Mouse (Mus musculus): ENCODE measurements at regions not wholly inside any gene's neighbourhood (a gene's known extent, or its start where the extent isn't known, plus 50 kb on each side); places are given as distances from the start of the nearest gene placed in this dataset.
A peak's percentile ranks its signal among the peaks of the same experiment; 100 is the strongest.

DNA sequence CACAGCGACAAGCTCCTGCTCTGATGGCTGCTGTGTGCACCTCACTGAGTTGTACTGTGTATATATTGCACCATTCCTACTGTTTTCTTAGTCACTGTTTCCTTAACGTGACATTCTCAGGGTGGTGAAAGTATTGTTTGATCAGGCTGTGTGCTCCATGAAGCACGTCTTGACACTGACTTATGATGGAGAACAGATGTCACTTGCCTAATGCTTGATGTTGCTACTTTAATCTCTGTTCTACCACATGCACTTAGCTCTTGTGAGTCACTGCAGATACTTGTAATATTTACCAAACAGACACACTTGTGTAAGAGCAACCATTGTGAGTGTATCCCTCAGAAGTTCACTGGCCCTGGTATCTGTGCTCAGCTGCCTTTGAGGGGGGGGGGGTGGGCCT lies 870.0 kb downstream of the Epha4 start:
- H3K4me3 ChIP-seq (replicated peaks; ENCODE audit: extremely low read depth, low read depth, low read length) = no peak overlapping the region
- WGBS = 32% methylated on average over 3 of the region's 3 CpGs
- TF ChIP-seq POLR2A (IDR thresholded peaks at IDR 0.05; ENCODE audit: borderline replicate concordance, extremely low read depth, low read depth, low read length) (no peak), CTCF (IDR thresholded peaks at IDR 0.05; ENCODE audit: insufficient read depth, low read length) (no peak)
- no peak for DNase-seq
- no peaks in the 10 kb centered on the region for H3K4me1 ChIP-seq (ENCODE audit: control insufficient read depth, insufficient read depth, low read length)

DNA sequence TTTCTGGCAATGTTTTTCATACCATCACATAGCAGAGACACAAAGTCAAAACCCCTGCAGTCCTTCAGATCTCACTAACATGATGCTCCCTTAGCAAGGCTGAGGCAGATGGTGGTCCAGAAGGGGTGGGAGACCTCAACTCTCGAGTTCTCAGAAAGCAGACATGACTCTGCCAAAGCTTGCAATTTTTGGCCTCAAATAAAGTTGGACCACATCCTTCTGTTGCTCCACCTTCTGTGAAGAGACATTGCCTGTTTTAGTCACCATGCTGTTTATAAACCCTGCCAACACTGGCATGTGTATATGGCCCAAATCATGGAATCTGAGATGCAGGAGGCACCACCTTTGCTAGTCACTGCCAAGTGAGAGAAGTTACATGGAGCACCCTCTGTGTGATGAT lies 860.1 kb downstream of the Epha4 start:
- H3K4me1 ChIP-seq (ENCODE audit: control insufficient read depth, insufficient read depth, low read length) = no peaks in the 10 kb centered on the region
- 32% methylated on average over 1 of the region's 1 CpGs for WGBS
- no peak overlapping the region for H3K4me3 ChIP-seq (replicated peaks; ENCODE audit: extremely low read depth, low read depth, low read length)
- no peak for DNase-seq
- TF ChIP-seq POLR2A (IDR thresholded peaks at IDR 0.05; ENCODE audit: borderline replicate concordance, extremely low read depth, low read depth, low read length) (no peak), CTCF (IDR thresholded peaks at IDR 0.05; ENCODE audit: insufficient read depth, low read length) (no peak)

DNA sequence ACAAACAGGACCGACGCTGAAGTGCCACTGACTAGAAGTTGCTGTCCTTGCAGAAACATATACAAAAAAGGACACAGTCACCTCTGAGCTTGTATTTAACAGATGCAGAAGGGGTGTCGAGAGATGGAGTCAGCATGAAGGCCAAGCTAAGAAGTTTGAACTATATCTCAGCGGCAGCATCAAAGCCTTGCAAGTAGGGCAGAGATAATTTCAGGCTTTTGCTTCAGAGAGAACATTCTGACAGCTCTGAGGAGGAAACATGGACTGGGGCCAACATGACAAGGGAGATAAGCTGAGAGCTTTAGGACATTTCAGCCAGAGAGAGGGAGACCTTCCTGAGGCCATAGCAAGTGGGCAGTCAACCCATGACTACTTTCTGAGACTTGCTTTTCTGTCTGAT lies 856.7 kb downstream of the Epha4 start:
- Histone ChIP-seq H3K4me1 (ENCODE audit: control insufficient read depth, insufficient read depth, low read length) (no peaks in the 10 kb centered on the region), H3K4me3 (replicated peaks; ENCODE audit: extremely low read depth, low read depth, low read length) (no peak overlapping the region)
- DNase-seq = no peak
- no peak for TF ChIP-seq CTCF (IDR thresholded peaks at IDR 0.05; ENCODE audit: insufficient read depth, low read length)
- WGBS = 52% methylated on average over 4 of the region's 4 CpGs

DNA sequence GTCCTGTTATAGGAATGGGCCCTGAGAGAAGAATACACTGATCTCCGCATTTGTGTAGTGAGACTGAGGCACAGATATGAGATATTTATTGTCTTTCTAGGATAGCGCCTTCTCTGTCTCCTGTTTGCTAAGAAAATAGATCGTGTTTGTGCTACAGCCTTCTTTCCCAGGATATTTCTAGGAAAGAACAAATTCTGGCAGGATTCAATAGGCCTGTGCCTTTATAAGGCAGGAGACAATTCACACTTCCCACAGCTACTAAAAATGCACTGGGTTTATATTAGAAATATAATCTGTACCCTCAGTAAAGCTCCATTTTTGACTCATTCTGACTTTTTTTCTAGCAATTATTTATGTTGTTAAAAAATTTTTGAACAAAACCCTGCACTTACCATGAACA lies 854.7 kb downstream of the Epha4 start:
- TF ChIP-seq CTCF (IDR thresholded peaks at IDR 0.05; ENCODE audit: insufficient read depth, low read length) (no peak), POLR2A (IDR thresholded peaks at IDR 0.05; ENCODE audit: borderline replicate concordance, extremely low read depth, low read depth, low read length) (no peak)
- Histone ChIP-seq H3K4me3 (replicated peaks; ENCODE audit: extremely low read depth, low read depth, low read length) (no peak overlapping the region), H3K4me1 (ENCODE audit: control insufficient read depth, insufficient read depth, low read length) (no peaks in the 10 kb centered on the region)
- 83% methylated on average over 3 of the region's 3 CpGs for WGBS
- no peak for DNase-seq

DNA sequence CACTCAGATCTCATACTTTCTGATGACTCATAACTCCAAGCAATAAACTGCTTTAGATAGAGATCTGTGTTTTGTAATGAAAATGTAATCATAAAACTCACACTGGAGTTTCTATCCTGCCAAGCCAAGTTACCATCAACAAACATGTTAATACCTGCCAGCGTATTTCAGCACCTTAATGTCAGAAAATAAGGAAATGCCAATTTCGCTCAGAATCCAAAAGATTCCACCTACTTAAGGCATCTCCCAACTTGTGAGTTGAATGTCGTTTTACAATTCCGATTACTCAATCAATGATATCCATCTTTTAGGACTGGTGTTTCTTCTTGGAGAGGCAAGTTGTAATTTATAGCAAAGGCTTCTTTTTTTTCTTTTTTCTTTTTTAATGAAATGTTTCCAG lies 850.5 kb downstream of the Epha4 start:
- Histone ChIP-seq H3K4me1 (ENCODE audit: control insufficient read depth, insufficient read depth, low read length) (no peaks in the 10 kb centered on the region), H3K4me3 (replicated peaks; ENCODE audit: extremely low read depth, low read depth, low read length) (no peak overlapping the region)
- no peak for TF ChIP-seq POLR2A (IDR thresholded peaks at IDR 0.05; ENCODE audit: borderline replicate concordance, extremely low read depth, low read depth, low read length)
- TF ChIP-seq CTCF (IDR thresholded peaks at IDR 0.05; ENCODE audit: insufficient read depth, low read length) = no peak
- no peak for DNase-seq
- WGBS = 75% methylated on average over 4 of the region's 4 CpGs

DNA sequence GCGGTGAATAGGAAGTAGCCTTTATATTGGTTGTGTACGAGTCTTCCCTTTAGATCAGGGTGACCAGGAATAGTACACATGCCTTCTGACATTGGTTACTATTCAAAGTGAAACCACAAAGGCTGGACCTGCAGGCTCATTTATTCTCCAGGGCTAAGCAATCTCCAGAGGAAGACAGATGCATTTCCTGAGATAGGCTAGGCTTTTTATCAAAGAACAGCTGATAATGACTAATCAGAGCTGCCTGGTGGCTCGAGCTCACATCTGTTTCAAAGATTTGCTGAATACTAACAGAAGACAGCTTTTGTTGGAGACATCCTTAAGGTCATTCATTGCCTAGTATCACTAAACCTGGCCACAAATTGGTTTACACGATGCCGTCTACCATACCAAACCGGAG lies 838.1 kb downstream of the Epha4 start:
- TF ChIP-seq POLR2A (IDR thresholded peaks at IDR 0.05; ENCODE audit: borderline replicate concordance, extremely low read depth, low read depth, low read length) (no peak), CTCF (IDR thresholded peaks at IDR 0.05; ENCODE audit: insufficient read depth, low read length) (no peak)
- 53% methylated on average over 6 of the region's 6 CpGs for WGBS
- no peaks in the 10 kb centered on the region for H3K4me1 ChIP-seq (ENCODE audit: control insufficient read depth, insufficient read depth, low read length)
- DNase-seq = no peak
- H3K4me3 ChIP-seq (replicated peaks; ENCODE audit: extremely low read depth, low read depth, low read length) = no peak overlapping the region

DNA sequence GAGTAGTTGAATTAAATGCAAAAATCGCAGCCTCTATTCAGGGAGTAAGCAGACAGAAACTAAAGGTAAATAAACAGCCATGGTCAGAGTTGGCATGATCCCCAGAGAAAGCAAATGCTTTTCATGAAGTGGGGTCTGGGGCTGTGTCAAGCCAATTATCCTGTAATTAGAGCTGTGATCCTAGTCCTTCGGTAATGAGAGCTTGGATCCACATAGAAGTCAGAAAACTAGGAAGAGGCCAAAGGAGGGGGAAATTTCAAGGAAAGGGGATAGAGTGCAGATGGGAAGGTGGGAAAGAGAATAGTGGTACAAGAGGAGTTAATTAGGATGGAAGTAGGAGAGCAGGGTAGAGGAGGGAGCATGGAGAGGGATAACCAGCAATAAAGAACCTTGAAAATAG lies 809.3 kb downstream of the Epha4 start:
- TF ChIP-seq CTCF (IDR thresholded peaks at IDR 0.05; ENCODE audit: insufficient read depth, low read length) = no peak
- no peak for TF ChIP-seq POLR2A (IDR thresholded peaks at IDR 0.05; ENCODE audit: borderline replicate concordance, extremely low read depth, low read depth, low read length)
- WGBS = 76% methylated on average over 2 of the region's 2 CpGs

DNA sequence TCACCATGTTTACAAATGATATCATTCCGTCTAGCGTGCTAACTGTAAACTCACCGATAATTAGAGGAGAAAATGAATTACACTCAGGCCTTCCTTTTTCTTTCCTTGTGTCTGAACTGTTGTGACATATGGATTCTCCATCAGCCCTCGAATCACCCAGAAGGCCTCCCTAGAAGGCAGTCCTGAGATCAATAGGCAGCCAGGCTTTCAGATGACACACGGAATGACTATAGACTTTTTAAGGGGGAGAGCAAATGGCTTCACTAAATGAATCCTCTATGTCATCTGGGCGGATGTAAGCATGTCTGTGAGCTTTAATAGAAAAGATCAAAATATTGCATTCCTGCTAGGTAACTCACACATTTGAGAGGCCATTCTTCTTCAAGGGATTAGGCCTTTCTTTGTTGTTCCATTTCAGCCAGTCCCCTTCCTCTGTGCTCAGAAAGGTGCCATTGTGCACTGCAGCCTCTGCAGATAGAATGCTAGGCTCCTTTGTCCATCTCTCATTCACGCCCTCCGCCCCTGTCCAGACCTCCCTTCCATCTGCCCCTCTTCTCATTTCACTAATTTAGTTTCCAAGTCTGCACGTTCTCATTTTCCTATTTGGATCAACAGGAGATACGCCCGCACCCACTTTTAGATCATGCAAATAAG lies 797.1 kb downstream of the Epha4 start:
- Histone ChIP-seq H3K4me3 (replicated peaks; ENCODE audit: extremely low read depth, low read depth, low read length) (no peak overlapping the region), H3K4me1 (ENCODE audit: control insufficient read depth, insufficient read depth, low read length) (no peaks in the 10 kb centered on the region)
- no peak for DNase-seq
- TF ChIP-seq POLR2A (IDR thresholded peaks at IDR 0.05; ENCODE audit: borderline replicate concordance, extremely low read depth, low read depth, low read length) (no peak), CTCF (IDR thresholded peaks at IDR 0.05; ENCODE audit: insufficient read depth, low read length) (no peak)
- WGBS = 74% methylated on average over 11 of the region's 11 CpGs

More for the DNA sequence above, 809.3 kb downstream of the Epha4 start:
- H3K4me3 ChIP-seq (replicated peaks; ENCODE audit: extremely low read depth, low read depth, low read length) = no peak overlapping the region
- no peak for DNase-seq
- no peaks in the 10 kb centered on the region for H3K4me1 ChIP-seq (ENCODE audit: control insufficient read depth, insufficient read depth, low read length)

DNA sequence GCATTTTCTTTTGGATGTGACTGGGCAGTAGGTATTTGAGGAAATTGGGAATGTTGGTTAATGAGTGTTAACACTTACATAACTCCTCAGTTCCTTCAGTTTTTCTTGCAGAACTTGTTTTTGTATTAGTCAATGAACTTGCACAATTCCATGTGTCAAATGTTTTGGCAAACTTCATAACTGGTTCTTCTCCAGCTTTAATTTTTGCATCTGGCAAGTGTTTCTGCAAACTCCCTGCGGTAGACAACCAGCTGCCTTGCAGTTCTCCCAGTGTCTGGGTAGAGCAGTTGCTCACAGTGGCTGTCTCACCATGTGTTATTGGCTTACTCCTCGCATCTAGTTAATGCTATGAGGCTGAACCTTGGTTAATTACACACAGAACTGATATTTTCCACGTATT lies 790.4 kb downstream of the Epha4 start:
- peak; percentile 5 for DNase-seq
- Histone ChIP-seq H3K4me1 (ENCODE audit: control insufficient read depth, insufficient read depth, low read length) (no peaks in the 10 kb centered on the region), H3K4me3 (replicated peaks; ENCODE audit: extremely low read depth, low read depth, low read length) (no peak overlapping the region)
- 38% methylated on average over 3 of the region's 3 CpGs for WGBS
- no peak for TF ChIP-seq CTCF (IDR thresholded peaks at IDR 0.05; ENCODE audit: insufficient read depth, low read length)
- TF ChIP-seq POLR2A (IDR thresholded peaks at IDR 0.05; ENCODE audit: borderline replicate concordance, extremely low read depth, low read depth, low read length) = no peak

DNA sequence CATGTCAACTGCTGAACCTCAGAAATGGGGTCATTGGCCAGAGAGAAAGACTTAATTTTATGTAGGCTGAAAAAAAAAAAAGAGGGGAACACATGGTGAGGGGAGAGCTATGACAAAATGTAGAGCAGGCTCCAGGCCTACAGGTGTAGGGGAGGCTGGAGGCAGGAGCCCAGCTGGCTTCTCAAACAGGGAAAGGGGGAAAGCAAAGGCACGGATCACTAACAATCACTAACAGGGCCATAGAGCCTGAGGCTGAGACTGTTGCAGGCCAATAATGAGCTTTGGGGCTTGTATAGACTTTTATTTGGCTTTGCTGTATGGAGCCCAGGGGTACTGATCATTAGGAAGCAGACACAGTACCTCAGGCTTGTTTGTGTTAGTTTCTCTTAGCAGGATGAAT lies 777.9 kb downstream of the Epha4 start:
- TF ChIP-seq POLR2A (IDR thresholded peaks at IDR 0.05; ENCODE audit: borderline replicate concordance, extremely low read depth, low read depth, low read length) (no peak), CTCF (IDR thresholded peaks at IDR 0.05; ENCODE audit: insufficient read depth, low read length) (no peak)
- H3K4me3 ChIP-seq (replicated peaks; ENCODE audit: extremely low read depth, low read depth, low read length) = no peak overlapping the region
- H3K4me1 ChIP-seq (ENCODE audit: control insufficient read depth, insufficient read depth, low read length) = no peaks in the 10 kb centered on the region
- WGBS = 87% methylated on average over 1 of the region's 1 CpGs
- no peak for DNase-seq
